Mouse (Mus musculus) limb, embryonic 11.5 days (tissue): Measurements from ENCODE around the gene Galnt18. TPM values are rescaled to one million over a fixed set of nuclear protein-coding genes. Genes with fewer than 3 reads are reported as not detected.

ENCODE experiments used
- ATAC-seq: fragments of 200-750 bp; cut with Nextera tagmentation; 2 replicates; pipeline ENCODE4 v1.8.0; 2017; ENCODE audit warnings: low read depth; ENCODE audit not compliant: insufficient number of reproducible peaks, low FRiP score, low TSS enrichment
- DNase-seq: peaks from one replicate; pipeline ENCODE4 v3.0.0-alpha.2; 2015; ENCODE audit warnings: low spot score
- H3K27ac ChIP-seq: fragments of 300-500 bp; sonication (generic); replicated peaks from 2 replicates; pipeline ENCODE4 v1.5.1; 2014; ENCODE audit warnings: low read depth, mild to moderate bottlenecking, low read length
- H3K27me3 ChIP-seq: fragments of 300-500 bp; sonication (generic); 2 replicates; pipeline ENCODE4 v1.6.1; 2014; ENCODE audit warnings: mild to moderate bottlenecking, low read length, mixed read lengths; ENCODE audit not compliant: control insufficient read depth, insufficient read depth
- H3K36me3 ChIP-seq: fragments of 300-500 bp; sonication (generic); 2 replicates; pipeline ENCODE4 v1.6.1; 2014; ENCODE audit warnings: mild to moderate bottlenecking, low read length, moderate library complexity, mixed read lengths; ENCODE audit not compliant: control insufficient read depth, insufficient read depth
- H3K4me1 ChIP-seq: fragments of 300-500 bp; sonication (generic); 2 replicates; pipeline ENCODE4 v1.6.1; 2014; ENCODE audit warnings: low read length, mixed read lengths; ENCODE audit not compliant: control insufficient read depth, insufficient read depth
- H3K4me2 ChIP-seq: fragments of 300-500 bp; sonication (generic); 2 replicates; pipeline ENCODE4 v1.6.1; 2014; ENCODE audit warnings: low read depth, mild to moderate bottlenecking, moderate library complexity; ENCODE audit not compliant: severe bottlenecking
- H3K4me3 ChIP-seq: fragments of 300-500 bp; sonication (generic); 2 replicates; pipeline ENCODE4 v1.5.1; 2014; ENCODE audit warnings: low read depth, low read length
- H3K9ac ChIP-seq: fragments of 300-500 bp; sonication (generic); 2 replicates; pipeline ENCODE4 v1.6.1; 2014; ENCODE audit warnings: mild to moderate bottlenecking, low read length
- H3K9me3 ChIP-seq: fragments of 300-500 bp; sonication (generic); 2 replicates; pipeline ENCODE4 v1.6.1; 2016; ENCODE audit warnings: low read length; ENCODE audit not compliant: control insufficient read depth
- WGBS: fragments of 180-500 bp; shearing (Covaris S2); extraction: QIAGEN DNeasy Blood & Tissue Kit; methylation state at CpG from one replicate; pipeline ENCODE4 v1.1.7; 2014; 5-methylcytosine and 5-hydroxymethylcytosine counted together
- polyA plus RNA-seq: library from polyadenylated mRNA; unstranded; fragments of >200 nt; fragmentation: Nextera tagmentation; extraction: Ambion mirVana; gene quantifications from 2 replicates; pipeline ENCODE4 v1.2.1, GENCODE M21; 2014

Galnt18 gene
- polyA plus RNA-seq, 1 experiment from 2014 or later, result 7.0 TPM

DNA sequence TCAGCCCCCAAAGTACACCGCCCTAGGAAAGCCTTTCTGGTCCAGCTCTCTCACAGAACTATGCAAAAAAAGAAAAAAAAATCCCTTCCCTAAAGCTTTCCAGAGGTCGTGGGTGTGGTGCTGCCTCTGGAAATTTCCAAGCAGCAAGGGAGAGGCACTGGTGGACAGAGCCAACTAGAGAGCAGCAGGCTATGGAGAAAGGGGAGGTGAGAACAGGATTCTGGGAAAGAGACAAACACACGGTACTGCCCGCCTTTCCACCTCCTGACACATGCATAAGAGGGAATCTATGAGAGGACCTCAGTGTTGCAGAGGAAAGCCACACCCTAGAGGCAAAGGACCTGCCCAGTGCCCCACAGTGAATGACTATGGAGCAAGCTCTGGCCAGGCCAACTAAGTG lies 60.9 kb downstream of the Galnt18 start:
- 74% methylated on average over 4 of the region's 4 CpGs for WGBS
- no peak for ATAC-seq
- Histone ChIP-seq H3K9me3 (no peaks in the 10 kb centered on the region), H3K36me3 (no peaks in the 10 kb centered on the region), H3K27ac (no peak overlapping the region), H3K4me3 (no peak overlapping the region), H3K9ac (no peak overlapping the region), H3K27me3 (no peaks in the 10 kb centered on the region), H3K4me1 (no peaks in the 10 kb centered on the region), H3K4me2 (no peak overlapping the region)
- DNase-seq, result no peak

DNA sequence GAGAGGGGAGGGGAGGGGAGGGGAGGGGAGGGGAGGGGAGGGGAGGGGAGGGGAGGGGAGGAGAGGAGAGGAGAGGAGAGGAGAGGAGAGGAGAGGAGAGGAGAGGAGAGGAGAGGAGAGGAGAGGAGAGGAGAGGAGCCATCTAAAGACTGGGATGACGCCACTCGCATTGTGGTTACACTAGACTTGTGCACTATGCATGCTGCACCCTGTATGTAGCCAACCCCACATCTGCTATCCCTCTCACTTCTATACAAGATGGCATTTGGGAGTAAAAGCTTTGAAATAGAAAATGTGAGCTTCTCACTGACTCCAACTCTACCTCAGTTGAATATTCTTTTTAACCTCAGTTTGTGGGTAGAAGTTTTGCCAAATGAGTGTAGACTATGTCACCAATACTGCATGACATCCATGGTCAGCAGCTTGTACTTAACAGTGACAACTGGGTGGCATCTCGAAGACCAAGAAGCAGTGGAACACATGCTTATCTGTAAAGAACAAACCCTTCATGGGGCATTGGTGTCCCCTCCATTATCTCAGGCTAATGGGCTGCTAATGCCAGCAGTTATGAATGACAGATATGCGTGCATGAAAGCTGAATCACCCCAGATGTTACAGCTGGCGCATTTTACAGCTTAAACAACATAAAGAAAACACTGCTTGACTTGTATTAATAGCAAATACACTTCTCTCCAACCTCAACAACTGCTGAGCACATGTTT lies 65.0 kb downstream of the Galnt18 start:
- H3K4me2 ChIP-seq, result no peak overlapping the region
- no peaks in the 10 kb centered on the region for H3K36me3 ChIP-seq
- no peak overlapping the region for H3K9ac ChIP-seq
- ATAC-seq, result no peak
- H3K9me3 ChIP-seq, result no peaks in the 10 kb centered on the region
- no peak overlapping the region for H3K27ac ChIP-seq
- no peaks in the 10 kb centered on the region for H3K27me3 ChIP-seq
- DNase-seq, result no peak
- WGBS, result 83% methylated on average over 5 of the region's 5 CpGs
- no peak overlapping the region for H3K4me3 ChIP-seq
- no peaks in the 10 kb centered on the region for H3K4me1 ChIP-seq

DNA sequence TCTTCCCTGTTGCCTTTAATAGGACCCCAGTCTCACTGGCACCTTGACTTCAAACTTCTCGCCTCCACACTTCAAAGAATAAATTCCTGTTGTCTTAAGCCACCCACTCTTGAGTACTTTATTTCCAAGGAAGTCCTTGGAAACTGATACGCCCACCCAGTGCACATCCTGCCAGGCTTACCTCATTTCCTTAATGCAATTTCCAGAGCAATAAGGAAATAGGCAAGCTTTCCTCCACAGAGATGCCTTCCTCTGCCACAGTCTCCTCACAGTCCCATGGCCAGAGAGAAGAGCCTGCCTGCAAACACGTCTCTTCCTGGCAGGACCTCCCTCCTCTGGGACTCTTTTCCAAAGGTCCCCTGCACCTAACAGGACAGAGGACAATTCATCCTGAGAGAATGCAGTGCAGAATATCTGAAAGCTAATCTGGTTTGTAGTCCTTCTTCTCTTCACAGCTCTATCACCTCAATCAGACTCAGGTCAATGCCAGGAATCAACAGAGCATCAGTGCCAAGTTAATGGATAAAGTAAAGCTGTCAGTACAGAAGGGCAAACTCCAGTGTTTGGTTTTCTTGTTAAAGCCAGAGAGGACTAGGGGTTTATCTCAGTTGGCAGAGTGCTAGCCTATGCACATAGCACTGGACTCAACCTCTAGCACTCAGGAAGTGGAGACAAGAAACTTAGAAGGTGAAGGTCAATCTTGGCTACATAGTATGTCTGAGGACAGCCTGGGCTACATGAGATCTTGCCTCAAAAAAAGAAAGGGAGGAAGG lies 65.8 kb downstream of the Galnt18 start:
- DNase-seq (no peak), ATAC-seq (no peak)
- H3K36me3 ChIP-seq, result no peaks in the 10 kb centered on the region
- no peak overlapping the region for H3K27ac ChIP-seq
- H3K4me2 ChIP-seq, result no peak overlapping the region
- H3K4me3 ChIP-seq, result no peak overlapping the region
- WGBS, result 75% methylated on average over 3 of the region's 3 CpGs
- H3K9ac ChIP-seq, result no peak overlapping the region
- H3K27me3 ChIP-seq, result no peaks in the 10 kb centered on the region
- H3K9me3 ChIP-seq, result no peaks in the 10 kb centered on the region
- H3K4me1 ChIP-seq, result no peaks in the 10 kb centered on the region

DNA sequence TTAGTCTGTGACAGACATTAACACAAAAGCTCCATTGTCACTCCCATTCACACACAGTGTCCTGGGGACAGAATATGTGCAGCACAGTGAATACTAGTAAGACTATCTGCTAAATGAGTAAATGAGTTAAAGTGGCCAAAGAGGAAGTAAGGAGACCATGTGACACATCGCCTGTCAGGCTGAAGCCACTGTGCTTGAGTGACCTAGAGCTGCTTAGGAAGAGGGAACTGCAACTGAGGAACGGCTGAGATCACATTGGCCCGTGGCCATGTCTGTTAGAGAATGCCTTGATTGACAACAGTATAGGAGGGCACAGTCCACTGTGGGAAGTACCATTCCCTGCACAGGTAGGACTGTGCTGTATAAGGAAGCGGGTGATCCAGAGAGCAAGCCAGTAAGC lies 67.0 kb downstream of the Galnt18 start:
- no peak for DNase-seq
- WGBS, result 87% methylated on average over 4 of the region's 4 CpGs

DNA sequence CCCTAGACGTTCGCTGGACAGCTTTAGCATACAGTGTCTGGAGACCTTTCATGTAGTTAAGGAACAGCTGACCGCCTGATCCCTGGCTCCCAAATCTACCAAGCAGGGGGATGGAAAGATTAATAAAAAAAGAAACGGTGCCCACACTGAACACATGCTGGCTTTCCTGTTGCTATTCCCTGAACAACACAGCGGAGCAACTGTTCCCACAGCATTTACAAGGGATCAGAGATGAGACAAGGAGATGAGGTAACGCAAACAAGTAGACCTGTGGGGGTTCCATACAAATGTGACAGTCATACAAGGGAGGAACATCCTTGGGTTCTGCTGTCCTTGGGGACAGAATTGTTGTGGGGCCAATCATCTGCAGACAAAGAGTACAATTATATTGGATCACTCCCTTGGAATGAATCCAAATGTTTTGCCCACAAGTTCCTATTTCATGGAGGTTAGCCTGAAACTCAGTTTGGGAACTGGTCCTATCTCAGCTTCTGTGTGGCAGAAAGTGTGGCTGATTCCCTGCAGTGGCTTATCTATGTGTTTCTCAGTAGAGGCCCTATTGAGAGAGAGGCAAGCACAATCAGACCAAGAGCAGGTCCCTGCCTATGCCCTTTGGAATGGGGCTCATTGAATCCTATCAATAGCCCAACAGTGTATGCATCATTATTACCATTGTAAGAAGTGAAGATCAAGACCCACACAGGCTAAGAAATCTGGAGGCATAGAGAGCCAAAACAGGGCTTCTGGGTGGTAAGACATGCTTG lies 68.5 kb downstream of the Galnt18 start:
- Histone ChIP-seq H3K4me3 (no peak overlapping the region), H3K4me1 (no peaks in the 10 kb centered on the region), H3K4me2 (no peak overlapping the region), H3K9ac (no peak overlapping the region), H3K36me3 (no peaks in the 10 kb centered on the region), H3K9me3 (no peaks in the 10 kb centered on the region), H3K27me3 (no peaks in the 10 kb centered on the region), H3K27ac (no peak overlapping the region)
- no peak for ATAC-seq
- DNase-seq, result no peak
- 87% methylated on average over 6 of the region's 6 CpGs for WGBS

More for the DNA sequence above, 67.0 kb downstream of the Galnt18 start:
- Histone ChIP-seq H3K27ac (no peak overlapping the region), H3K9me3 (no peaks in the 10 kb centered on the region), H3K4me3 (no peak overlapping the region), H3K4me1 (no peaks in the 10 kb centered on the region), H3K27me3 (no peaks in the 10 kb centered on the region), H3K9ac (no peak overlapping the region), H3K4me2 (no peak overlapping the region), H3K36me3 (no peaks in the 10 kb centered on the region)
- no peak for ATAC-seq

DNA sequence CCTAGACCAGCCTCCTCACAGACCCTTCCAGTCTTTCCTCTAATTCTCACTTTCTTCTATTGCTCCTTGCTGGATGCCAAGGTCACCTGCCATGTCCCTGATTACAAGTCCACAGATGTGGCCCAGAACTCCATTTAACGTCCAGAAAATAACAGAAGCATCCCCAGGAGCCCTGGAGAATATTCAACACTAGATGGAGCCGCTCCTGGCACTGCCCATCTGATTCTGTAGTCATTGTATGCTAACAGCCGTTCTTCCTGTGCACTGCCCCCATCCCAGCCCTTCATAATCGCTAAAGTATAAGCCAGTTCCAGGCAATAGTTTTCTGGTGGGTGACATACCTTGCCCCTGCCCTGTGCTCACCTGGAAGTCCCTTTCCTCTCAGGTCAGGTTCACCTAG lies 69.5 kb downstream of the Galnt18 start:
- Histone ChIP-seq H3K4me2 (no peak overlapping the region), H3K27ac (no peak overlapping the region), H3K27me3 (no peaks in the 10 kb centered on the region), H3K4me1 (no peaks in the 10 kb centered on the region), H3K9ac (no peak overlapping the region), H3K36me3 (no peaks in the 10 kb centered on the region), H3K9me3 (no peaks in the 10 kb centered on the region), H3K4me3 (no peak overlapping the region)
- 66% methylated on average over 4 of the region's 4 CpGs for WGBS
- ATAC-seq (no peak), DNase-seq (no peak)

DNA sequence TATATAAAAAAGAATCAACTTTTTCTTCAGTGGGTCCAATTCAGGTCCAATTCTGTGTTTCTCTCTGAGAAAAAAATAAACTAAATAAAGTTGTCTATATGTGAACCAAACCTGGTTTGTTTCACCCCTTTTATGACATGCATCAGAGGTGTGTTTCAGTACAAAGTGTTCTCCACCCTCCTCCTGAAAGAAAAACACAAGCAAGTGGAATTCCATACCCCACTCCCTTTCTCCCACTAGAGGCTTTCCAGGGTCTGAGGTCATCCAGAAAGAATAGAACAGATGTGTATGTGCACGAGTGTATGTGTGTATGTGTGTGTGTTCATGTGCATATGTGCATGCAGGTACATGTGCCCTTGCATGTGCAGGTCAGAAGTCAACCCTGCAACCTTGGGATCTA lies 71.2 kb downstream of the Galnt18 start:
- ATAC-seq (no peak), DNase-seq (no peak)
- H3K9ac ChIP-seq, result no peak overlapping the region
- no peaks in the 10 kb centered on the region for H3K9me3 ChIP-seq
- H3K4me1 ChIP-seq, result no peaks in the 10 kb centered on the region
- H3K36me3 ChIP-seq, result no peaks in the 10 kb centered on the region
- no peak overlapping the region for H3K4me2 ChIP-seq
- no peak overlapping the region for H3K27ac ChIP-seq
- WGBS, result 73% methylated on average over 1 of the region's 1 CpGs
- no peaks in the 10 kb centered on the region for H3K27me3 ChIP-seq
- H3K4me3 ChIP-seq, result no peak overlapping the region

DNA sequence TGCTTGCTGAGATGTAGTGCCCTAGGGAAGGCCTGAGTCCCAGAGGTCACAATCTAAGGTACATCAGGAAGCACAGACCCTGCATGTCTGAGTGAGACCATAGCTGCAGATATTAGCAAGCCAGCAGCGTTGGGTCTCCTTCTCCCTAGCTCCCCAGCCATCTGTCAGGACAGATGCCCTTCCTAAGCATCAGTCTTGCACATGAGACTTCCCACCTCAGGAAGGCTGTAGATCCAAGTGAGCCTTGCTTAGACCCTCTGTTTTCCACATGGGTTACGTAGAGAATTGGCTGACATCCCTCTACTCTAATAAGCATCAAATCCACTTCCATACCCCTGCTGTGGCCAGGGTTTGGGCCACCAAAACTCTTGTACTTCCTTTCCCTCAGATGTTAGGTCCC lies 76.8 kb downstream of the Galnt18 start:
- Histone ChIP-seq H3K27ac (no peak overlapping the region), H3K9ac (no peak overlapping the region), H3K36me3 (no peaks in the 10 kb centered on the region), H3K4me1 (no peaks in the 10 kb centered on the region), H3K4me2 (no peak overlapping the region), H3K9me3 (no peaks in the 10 kb centered on the region), H3K4me3 (no peak overlapping the region), H3K27me3 (no peaks in the 10 kb centered on the region)
- ATAC-seq (no peak), DNase-seq (no peak)
- WGBS, result 90% methylated on average over 2 of the region's 2 CpGs
